Mouse (Mus musculus) retina, postnatal 7 days (tissue): ENCODE data around the gene Olfr389.

Experiments
- DNase-seq: peaks from one replicate; pipeline ENCODE4 v3.0.0-alpha.2; 2012; ENCODE audit warnings: low read depth, low spot score

Olfr389 gene

DNA sequence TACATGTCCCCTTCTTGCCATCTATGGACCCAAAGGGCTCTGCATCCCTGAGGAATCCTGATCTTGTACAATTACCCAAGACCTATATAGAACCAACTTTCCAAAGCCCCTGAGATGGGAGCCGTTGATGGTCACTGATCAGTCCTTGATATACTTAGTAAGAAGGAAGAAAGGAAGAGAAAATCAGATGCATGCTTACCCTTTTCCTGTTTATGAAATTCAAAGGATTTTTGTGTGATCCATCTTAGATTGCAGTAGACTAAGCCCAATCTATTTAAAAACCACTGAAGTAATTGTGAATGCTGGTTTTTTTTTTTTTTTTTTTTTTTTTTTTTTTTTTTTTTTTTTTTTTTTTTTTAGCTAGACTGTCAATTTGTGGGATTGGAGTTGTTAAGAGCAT is at the start of gene Olfr389:
Gene Olfr389, minus strand, starts transcription at position 101 of the 400 bp plus-strand sequence.
- no peak for DNase-seq

DNA sequence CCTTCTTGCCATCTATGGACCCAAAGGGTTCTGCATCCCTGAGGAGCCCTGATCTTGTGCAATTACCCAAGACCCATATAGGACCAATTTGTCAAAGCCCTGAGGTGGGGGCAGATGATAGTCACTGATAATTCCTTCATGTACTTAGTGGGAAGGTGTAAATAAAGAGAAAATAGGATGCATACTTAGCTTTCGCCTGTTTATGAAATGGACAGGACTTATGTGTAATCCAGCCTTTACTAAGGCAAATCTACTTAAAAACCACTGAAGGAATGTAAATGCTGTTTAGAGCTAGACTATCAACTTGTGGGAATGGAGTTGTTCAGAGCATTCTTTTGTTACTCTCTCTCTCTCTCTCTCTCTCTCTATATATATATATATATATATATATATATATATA is 36.4 kb upstream of the Olfr389 start, which contains the start of gene Olfr392:
Gene Olfr392, minus strand, starts transcription at position 101 of the 400 bp plus-strand sequence.
- DNase-seq, result no peak

DNA sequence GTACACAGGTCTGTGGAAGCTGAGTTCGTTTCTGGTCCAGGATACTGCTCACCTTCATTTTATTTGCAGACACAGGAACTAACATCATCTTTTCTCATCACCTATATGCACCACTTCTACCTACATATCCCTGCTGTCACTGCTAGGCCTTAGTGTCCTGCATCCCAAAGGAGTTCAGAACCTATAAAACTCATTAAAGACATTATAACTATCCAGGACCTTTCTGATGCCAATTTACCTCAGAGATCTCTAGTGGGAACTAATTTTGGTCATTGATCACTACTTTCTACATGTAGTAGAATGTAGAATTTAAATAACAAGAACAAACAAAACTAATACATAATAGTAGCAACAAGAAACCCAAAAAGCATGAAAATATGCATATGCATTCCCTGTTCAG is 22.4 kb upstream of the Olfr389 start, which contains the start of gene Olfr391-ps:
Gene Olfr391-ps, minus strand, starts transcription at position 101 of the 400 bp plus-strand sequence.
- DNase-seq, result no peak

DNA sequence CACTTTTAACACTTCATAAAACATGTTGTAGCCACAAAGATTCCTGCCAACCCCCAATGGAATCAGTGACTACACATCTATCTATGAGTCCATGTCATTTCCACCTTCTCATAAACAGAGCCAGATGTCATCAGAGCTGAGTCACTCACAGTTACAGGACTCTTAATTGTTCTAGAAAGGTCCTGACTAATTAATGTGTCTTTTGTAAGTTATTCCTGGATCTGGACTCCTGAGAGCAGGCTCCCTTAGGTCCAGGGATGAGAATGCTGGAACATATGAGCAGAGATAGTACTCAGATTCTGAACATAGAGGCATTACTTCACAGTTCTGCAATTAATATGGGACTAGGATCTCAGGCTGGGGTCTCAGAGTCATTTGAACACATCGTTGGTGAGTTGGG is 2.2 kb upstream of the Olfr389 start, which contains the start of gene Olfr390:
Gene Olfr390, plus strand, starts transcription at position 301 of the 400 bp plus-strand sequence.
- no peak for DNase-seq

- no peak for DNase-seq
Measured at GRCm38 (mm10) chr11:73759115-73759514, 21.4 kb downstream of the Olfr389 start.
